Mouse (Mus musculus) intestine, embryonic 14.5 days (tissue): ENCODE results near the gene Caly. TPM values are rescaled to one million over a fixed set of nuclear protein-coding genes. Genes with fewer than 3 reads are reported as not detected.

Experiments used
- ATAC-seq: fragments of 200-750 bp; cut with Nextera tagmentation; replicated peaks from 2 replicates; pipeline ENCODE4 v1.8.0; 2017; ENCODE audit warnings: low read depth, moderate number of reproducible peaks, moderate TSS enrichment, moderate library complexity; ENCODE audit not compliant: low FRiP score, low TSS enrichment
- DNase-seq: peaks from one replicate; pipeline ENCODE4 v3.0.0-alpha.2; 2018; ENCODE audit warnings: low spot score
- H3K27ac ChIP-seq: fragments of 300-500 bp; sonication (generic); 2 replicates; pipeline ENCODE4 v1.5.1; 2014; ENCODE audit warnings: low read depth, mild to moderate bottlenecking, control low read depth
- H3K27me3 ChIP-seq: fragments of 300-500 bp; sonication (generic); replicated peaks from 2 replicates; pipeline ENCODE4 v1.6.1; 2014; ENCODE audit warnings: low read length, control low read depth; ENCODE audit not compliant: control insufficient read depth, insufficient read depth
- H3K36me3 ChIP-seq: fragments of 300-500 bp; sonication (generic); 2 replicates; pipeline ENCODE4 v1.6.1; 2014; ENCODE audit warnings: low read length, control low read depth; ENCODE audit not compliant: control insufficient read depth, insufficient read depth
- H3K4me1 ChIP-seq: fragments of 300-500 bp; sonication (generic); replicated peaks from 2 replicates; pipeline ENCODE4 v1.6.1; 2014; ENCODE audit warnings: low read length, control low read depth, mixed read lengths; ENCODE audit not compliant: control insufficient read depth, insufficient read depth
- H3K4me2 ChIP-seq: fragments of 300-500 bp; sonication (generic); 2 replicates; pipeline ENCODE4 v1.6.1; 2014; ENCODE audit warnings: low read length
- H3K4me3 ChIP-seq: fragments of 300-500 bp; sonication (generic); 2 replicates; pipeline ENCODE4 v1.5.1; 2014; ENCODE audit warnings: low read depth, low read length, control low read depth, mixed read lengths
- H3K9ac ChIP-seq: fragments of 300-500 bp; sonication (generic); 2 replicates; pipeline ENCODE4 v1.6.1; 2014; ENCODE audit warnings: mild to moderate bottlenecking, low read length
- H3K9me3 ChIP-seq: fragments of 300-500 bp; sonication (generic); 2 replicates; pipeline ENCODE4 v1.6.1; 2016; ENCODE audit warnings: low read length, control low read depth; ENCODE audit not compliant: control insufficient read depth
- WGBS: fragments of 180-500 bp; shearing (Covaris S2); extraction: QIAGEN DNeasy Blood & Tissue Kit; methylation state at CpG from one replicate; pipeline ENCODE4 v1.1.7; 2014; 5-methylcytosine and 5-hydroxymethylcytosine counted together
- polyA plus RNA-seq: library from polyadenylated mRNA; unstranded; fragments of >200 nt; fragmentation: Nextera tagmentation; extraction: Ambion mirVana; gene quantifications from 2 replicates; pipeline ENCODE4 v1.2.1, GENCODE M21; 2014

Gene Caly
- polyA plus RNA-seq, 1 experiment from 2014 or later: 3.5 TPM

DNA sequence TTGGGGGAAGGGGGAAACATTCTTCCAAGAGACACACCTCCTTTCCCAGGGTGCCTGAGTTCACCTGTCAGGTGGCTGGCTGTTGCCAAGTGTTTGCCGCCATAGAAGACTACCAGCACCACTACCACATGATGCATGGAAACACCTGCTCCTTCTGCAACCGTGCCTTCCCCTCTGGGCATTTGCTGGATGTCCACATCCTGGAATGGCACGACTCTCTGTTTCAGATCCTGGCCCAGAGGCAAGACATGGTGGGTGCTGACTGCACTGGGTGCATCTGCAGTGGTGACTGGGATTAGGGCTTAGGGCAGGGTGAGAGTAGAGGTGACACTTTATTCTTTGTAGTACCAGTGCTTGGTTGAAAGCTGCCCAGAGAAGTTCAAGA is 45.2 kb downstream of the Caly start:
- peak overlapping the region; percentile 77; the same call in 1 of the 2 replicates for H3K9ac ChIP-seq
- WGBS: 50% methylated on average over 3 of the region's 3 CpGs
- ATAC-seq (no peak), DNase-seq (no peak)
- H3K9me3 ChIP-seq: no peaks in the 10 kb centered on the region
- H3K27ac ChIP-seq: no peak overlapping the region
- H3K4me1 ChIP-seq: peaks cover 13% of the 10 kb centered on the region
- no peaks in the 10 kb centered on the region for H3K27me3 ChIP-seq
- H3K4me2 ChIP-seq: peak overlapping the region; percentile 74
- H3K4me3 ChIP-seq: peak overlapping the region; percentile 99
- H3K36me3 ChIP-seq: peaks cover 30% of the 10 kb centered on the region

DNA sequence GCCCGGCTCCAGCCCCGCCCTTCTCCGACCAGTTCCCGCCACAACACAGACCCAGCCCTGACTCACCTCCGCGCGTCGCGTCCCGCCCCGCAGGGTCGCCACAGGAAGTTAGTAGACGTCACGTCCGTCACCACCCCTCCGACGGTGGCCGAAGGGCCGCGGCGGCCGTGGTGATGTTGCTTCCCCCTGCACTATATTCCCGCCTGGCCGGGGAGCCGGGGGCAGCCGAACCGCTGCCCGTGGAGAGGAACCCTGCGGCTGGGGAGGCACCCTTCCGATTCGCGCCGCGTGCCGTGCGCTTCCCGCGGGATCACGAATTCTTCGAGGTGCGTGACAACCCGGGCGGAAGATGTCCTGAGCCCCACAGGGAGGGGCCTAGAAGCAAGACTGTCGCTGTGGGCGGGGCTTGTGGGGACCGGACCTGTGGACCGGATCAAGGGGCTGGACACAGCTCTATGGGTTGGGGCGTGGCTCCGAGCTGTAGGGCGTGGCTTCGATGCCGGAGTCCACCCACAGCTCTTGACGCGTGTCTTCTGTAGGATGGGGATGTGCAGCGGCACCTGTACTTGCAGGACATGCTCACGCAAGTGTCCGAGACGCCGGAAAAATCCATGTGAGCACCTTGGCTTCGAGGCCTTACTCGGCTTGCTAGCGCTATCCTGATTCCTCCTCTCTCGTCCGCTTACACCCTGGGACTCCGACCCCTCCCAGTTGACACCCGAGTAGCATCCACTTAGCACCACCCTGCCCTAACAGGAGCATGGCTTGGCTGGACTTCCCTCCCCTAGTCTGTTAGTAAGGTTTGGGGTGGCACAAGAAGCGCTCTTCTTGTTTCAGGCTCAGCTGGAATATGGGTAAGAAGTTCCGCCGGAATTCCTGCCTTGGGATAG is 45.8 kb downstream of the Caly start, which contains the start of the genes Zfp511 and Tubgcp2:
Gene Zfp511, plus strand, starts transcription at position 111 of the 890 bp plus-strand sequence.
Gene Tubgcp2, minus strand, starts transcription at position 389 of the 890 bp plus-strand sequence.
- WGBS: under 1% methylated on average over 69 of the region's 69 CpGs
- Histone ChIP-seq H3K36me3 (peaks cover 37% of the 10 kb centered on the region), H3K27ac (peak within 1 kb of the TSS; percentile 88), H3K27me3 (no peaks in the 10 kb centered on the region), H3K4me3 (peak within 1 kb of the TSS; percentile 99), H3K4me1 (peaks cover 13% of the 10 kb centered on the region), H3K9ac (peak within 1 kb of the TSS; percentile 77), H3K4me2 (peak within 1 kb of the TSS; percentile 74), H3K9me3 (no peaks in the 10 kb centered on the region)
- ATAC-seq (peak; percentile 98), DNase-seq (peak; percentile 97)

DNA sequence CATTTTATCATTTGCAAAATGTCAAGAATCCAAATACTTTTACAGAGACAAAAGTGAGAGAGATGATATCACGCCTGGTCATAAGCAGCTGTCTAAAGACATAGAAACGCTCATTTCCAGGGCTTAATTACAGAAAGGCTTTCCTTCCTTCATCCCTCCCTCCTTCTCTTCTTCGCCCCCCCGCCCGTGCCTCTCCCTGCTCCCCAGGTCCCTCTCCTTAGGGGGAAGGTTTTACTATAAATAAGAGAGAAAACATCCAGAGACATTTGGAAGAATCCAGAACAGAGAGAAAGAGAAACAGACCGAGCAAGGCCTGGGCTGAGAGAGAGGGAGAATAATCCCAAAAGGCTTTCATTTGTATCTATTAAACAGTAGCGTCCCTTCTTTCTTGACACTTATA is 46.9 kb downstream of the Caly start:
- Histone ChIP-seq H3K9ac (peak overlapping the region; percentile 77), H3K27me3 (no peaks in the 10 kb centered on the region), H3K27ac (peak overlapping the region; percentile 88; the same call in 1 of the 2 replicates), H3K9me3 (no peaks in the 10 kb centered on the region), H3K4me2 (peak overlapping the region; percentile 74), H3K36me3 (peaks cover 45% of the 10 kb centered on the region), H3K4me3 (peak overlapping the region; percentile 99), H3K4me1 (peaks cover 13% of the 10 kb centered on the region)
- ATAC-seq: no peak
- no peak for DNase-seq
- WGBS: 15% methylated on average over 7 of the region's 7 CpGs

DNA sequence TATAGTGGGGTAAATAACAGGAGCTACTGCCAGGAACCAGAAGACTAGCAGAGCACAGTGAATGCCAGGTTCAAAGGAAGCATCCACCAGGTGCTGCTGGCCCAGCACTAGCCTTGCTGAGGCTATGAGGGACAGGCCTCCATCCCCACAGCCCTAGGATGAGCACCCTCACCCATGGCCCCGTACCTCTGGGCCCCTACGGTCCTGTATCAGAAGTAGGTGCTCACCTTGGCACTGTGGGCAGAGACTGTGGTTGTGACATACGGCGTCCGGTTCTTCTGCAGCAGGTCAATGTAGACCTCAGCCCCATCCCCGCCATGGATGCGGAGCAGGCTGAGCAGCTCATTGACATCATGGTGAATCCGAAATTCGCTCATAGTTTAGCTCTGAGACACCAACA is 49.0 kb downstream of the Caly start:
- H3K4me3 ChIP-seq: no peak overlapping the region
- peaks cover 56% of the 10 kb centered on the region for H3K36me3 ChIP-seq
- no peak for DNase-seq
- H3K9me3 ChIP-seq: no peaks in the 10 kb centered on the region
- no peaks in the 10 kb centered on the region for H3K27me3 ChIP-seq
- ATAC-seq: no peak
- 94% methylated on average over 9 of the region's 9 CpGs for WGBS
- no peak overlapping the region for H3K9ac ChIP-seq
- no peak overlapping the region for H3K27ac ChIP-seq
- no peak overlapping the region for H3K4me2 ChIP-seq
- H3K4me1 ChIP-seq: peaks cover 13% of the 10 kb centered on the region

DNA sequence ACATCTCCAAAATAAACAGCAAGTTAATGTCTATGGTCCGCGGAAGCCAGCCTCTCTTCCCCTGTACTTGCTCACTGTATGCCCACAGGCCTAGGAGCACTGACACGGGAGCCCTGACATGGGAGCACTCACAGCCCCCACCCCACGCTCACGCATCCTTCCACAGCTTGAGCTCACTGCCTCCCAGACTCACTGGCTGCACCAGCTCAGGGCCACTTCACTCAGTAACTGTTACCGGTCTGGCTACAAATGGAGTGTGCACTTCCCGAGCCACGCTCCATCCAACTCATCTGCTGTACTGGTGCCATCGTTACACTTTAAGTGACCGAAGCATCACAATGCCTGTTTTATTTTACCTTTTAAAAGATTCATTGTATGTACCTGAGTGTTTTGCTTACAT is 50.0 kb downstream of the Caly start:
- H3K4me2 ChIP-seq: no peak overlapping the region
- DNase-seq (no peak), ATAC-seq (no peak)
- no peaks in the 10 kb centered on the region for H3K27me3 ChIP-seq
- 93% methylated on average over 10 of the region's 10 CpGs for WGBS
- H3K9ac ChIP-seq: no peak overlapping the region
- peaks cover 61% of the 10 kb centered on the region for H3K36me3 ChIP-seq
- peaks cover 13% of the 10 kb centered on the region for H3K4me1 ChIP-seq
- H3K9me3 ChIP-seq: no peaks in the 10 kb centered on the region
- H3K4me3 ChIP-seq: no peak overlapping the region
- H3K27ac ChIP-seq: no peak overlapping the region

DNA sequence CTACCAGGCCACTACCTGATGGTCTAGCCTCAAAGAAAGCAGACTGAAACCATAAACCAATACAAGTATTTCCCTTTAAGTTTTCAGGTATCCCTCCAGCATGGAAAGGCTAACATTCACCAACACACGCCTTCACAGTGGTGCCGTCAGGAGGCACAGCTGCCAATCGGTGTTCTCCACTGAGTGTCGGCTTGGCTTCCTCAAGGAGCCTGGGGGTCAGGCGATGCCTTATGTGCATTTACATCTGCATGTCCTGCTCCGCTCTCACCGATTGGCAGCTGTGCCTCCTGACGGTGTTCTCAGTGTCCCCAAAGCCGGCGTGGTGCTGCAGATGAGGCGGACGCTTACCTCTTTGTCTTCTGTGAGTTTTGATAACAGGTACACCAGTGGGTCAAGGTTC is 50.6 kb downstream of the Caly start:
- Histone ChIP-seq H3K4me3 (no peak overlapping the region), H3K4me1 (peaks cover 8% of the 10 kb centered on the region), H3K9ac (no peak overlapping the region), H3K36me3 (peaks cover 61% of the 10 kb centered on the region), H3K27ac (no peak overlapping the region), H3K27me3 (no peaks in the 10 kb centered on the region), H3K4me2 (no peak overlapping the region), H3K9me3 (no peaks in the 10 kb centered on the region)
- DNase-seq (no peak), ATAC-seq (no peak)
- 94% methylated on average over 12 of the region's 12 CpGs for WGBS

Other genes with a start within 250 kb of the Caly start
- 0.50 and 0.56 TPM in 2 replicates for gene Adgra1, start 248.4 kb downstream of the Caly start, polyA plus RNA-seq
- 0.20 and 0.55 TPM in 2 replicates for gene Kndc1, start 187.9 kb downstream of the Caly start, polyA plus RNA-seq
- not detected in 2 replicates for gene Utf1, start 138.8 kb downstream of the Caly start, polyA plus RNA-seq
- 0.48 TPM in 1 of 2 replicates, not detected in the other for gene 6430531B16Rik, start 103.8 kb downstream of the Caly start, polyA plus RNA-seq
- gene Adam8, start 90.0 kb downstream of the Caly start, polyA plus RNA-seq: 1.6 and 2.1 TPM in 2 replicates
- gene Zfp511, start 46.2 kb downstream of the Caly start, polyA plus RNA-seq: 36.1 and 41.5 TPM in 2 replicates
- 56.0 and 61.2 TPM in 2 replicates for gene Tubgcp2, start 45.9 kb downstream of the Caly start, polyA plus RNA-seq
- not detected in 2 replicates for gene Msx3, start 33.5 kb downstream of the Caly start, polyA plus RNA-seq
- 119 and 202 TPM in 2 replicates for gene Prap1, start 10.8 kb upstream of the Caly start, polyA plus RNA-seq
- gene Fuom, start 19.9 kb upstream of the Caly start, polyA plus RNA-seq: 34.9 and 39.4 TPM in 2 replicates
- 35.5 and 39.5 TPM in 2 replicates for gene Paox, start 33.3 kb upstream of the Caly start, polyA plus RNA-seq
- 177 and 183 TPM in 2 replicates for gene Echs1, start 33.9 kb upstream of the Caly start, polyA plus RNA-seq
- 30.8 and 31.6 TPM in 2 replicates for gene Mtg1, start 55.0 kb upstream of the Caly start, polyA plus RNA-seq
- 0.72 and 0.77 TPM in 2 replicates for gene Sprn, start 72.3 kb upstream of the Caly start, polyA plus RNA-seq
- not detected in 2 replicates for gene Olfr522, start 82.2 kb upstream of the Caly start, polyA plus RNA-seq
- not detected in 2 replicates for gene Olfr523, start 90.7 kb upstream of the Caly start, polyA plus RNA-seq
- gene Olfr524, start 123.4 kb upstream of the Caly start, polyA plus RNA-seq: not detected in 2 replicates
- 0.07 TPM in 1 of 2 replicates, not detected in the other for gene Cd163l1, start 135.7 kb upstream of the Caly start, polyA plus RNA-seq
- not detected in 2 replicates for gene 5830411N06Rik, start 164.7 kb upstream of the Caly start, polyA plus RNA-seq
- not detected in 2 replicates for gene Olfr525, start 238.3 kb upstream of the Caly start, polyA plus RNA-seq